Mouse (Mus musculus) cerebellum, adult 8-10 months (tissue): Measurements from ENCODE around the gene Trmt1l.

Experiments
- DNase-seq: peaks from one replicate; pipeline ENCODE4 v3.0.0; 2022

Gene Trmt1l

DNA sequence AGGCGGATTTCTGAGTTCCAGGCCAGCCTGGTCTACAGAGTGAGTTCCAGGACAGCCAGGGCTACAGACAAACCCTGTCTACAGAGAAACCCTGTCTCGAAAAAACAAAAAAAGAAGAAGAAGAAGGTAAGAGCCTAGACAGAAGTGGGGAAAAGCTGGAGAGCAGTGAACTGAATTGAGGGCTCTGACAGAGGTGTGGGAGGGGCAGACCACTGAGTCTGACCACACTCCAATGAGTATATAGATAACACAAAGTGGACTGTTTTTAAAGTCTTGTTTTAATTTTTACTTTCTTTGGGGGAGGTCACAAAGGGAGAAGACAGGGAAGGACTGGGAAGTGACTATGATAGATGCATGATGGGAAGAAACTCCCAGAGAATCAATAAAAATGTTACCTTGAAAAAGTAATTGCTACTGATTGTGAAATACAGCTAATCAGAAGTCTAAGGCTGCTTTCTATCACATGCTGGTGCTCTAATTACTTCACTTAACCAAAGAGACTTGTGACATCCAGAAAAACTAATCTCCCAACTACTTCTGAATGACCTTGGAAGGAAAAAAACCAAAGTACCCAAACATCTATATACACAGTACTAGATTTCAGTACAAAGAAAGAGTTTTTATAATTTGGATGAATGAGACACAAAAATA is 67.4 kb downstream of the Trmt1l start:
- DNase-seq, result no peak

DNA sequence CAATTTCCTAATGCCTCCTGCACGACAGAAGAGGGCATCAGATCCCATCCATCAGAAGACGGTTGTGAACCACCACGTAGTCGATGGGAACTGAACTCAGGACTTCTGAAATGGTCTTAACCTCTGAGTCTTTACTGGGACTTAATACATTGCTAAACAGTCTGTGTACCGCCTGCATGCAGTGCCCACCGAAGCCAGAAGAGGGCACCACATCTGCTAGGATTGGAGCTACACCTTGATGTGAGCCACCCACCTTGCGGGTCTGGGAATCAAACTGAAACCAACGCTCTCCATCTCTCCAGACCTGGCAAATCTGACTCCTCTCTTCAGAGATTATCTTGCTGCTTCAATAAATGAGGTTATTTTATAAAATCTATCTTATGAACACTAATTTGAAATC is 68.7 kb downstream of the Trmt1l start:
- no peak for DNase-seq

DNA sequence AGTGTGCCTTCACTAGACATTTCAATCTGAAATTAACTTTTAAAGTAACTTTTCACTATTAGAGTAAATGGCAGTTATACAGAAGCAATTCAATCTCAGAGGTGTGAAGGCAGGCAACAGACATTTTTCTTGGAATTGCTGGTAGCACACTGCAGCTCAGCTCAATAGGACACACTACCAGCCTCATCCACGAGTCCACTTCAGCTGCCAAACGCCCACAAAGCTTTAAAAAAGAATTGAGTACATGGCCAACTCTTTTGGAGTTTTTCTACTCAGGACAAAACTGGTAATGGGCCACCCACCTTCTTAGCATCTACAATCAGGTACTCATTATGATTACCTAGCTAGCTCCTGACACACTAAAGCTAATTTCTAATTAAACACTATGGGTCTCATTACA is 69.6 kb downstream of the Trmt1l start:
- no peak for DNase-seq

DNA sequence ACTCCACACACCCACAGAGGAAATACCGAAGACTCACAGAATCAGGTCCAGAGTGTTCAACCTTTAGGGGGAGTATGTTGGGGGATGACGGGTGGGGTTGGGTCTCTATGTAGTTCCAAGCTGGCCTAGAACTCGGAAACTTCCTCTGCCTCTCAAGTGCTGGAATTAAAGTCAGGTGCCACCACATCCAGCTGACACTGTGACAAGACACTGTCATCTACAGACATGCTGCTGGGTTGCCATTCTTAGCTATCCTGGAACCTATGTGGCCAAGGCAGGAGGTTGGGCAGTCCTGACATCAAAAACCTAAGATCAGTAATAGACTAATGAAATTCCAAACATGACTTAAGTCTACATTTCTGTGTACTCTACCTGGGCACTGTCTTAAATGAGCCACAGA is 70.0 kb downstream of the Trmt1l start:
- no peak for DNase-seq

DNA sequence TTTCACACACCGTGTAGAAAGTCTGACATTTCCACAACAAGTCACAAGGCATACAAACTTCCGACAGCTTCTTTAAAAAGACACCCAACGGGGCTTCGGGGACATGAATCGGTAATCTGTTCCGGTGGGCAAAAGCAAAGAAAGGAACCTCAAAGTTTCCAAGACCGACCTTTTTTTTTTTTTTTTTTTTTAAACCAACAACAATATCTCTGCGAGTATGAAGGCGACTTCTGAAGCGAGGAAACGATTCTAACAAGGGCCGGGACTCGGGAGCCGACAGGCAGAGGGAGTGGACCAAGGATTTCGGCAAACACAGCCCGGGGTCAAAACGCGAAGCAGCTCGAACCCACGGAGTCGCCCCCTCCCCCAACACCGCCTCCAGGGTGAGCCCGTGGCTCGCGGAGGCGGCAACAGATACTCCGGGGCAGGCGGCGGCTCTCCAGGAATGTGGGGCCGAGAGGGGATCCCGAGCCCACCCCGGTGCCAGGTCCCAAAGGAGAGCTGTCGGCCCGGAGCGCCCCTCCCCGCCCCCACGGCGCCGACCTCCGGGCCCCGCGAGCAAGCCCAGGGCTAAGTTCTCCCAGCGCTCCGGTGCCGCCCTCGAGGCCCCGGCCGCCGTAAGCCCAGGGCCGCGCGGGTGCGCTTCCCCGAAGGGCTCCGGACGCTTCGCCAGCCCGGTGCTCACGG is 71.6 kb downstream of the Trmt1l start:
- DNase-seq, result peak; percentile 35

DNA sequence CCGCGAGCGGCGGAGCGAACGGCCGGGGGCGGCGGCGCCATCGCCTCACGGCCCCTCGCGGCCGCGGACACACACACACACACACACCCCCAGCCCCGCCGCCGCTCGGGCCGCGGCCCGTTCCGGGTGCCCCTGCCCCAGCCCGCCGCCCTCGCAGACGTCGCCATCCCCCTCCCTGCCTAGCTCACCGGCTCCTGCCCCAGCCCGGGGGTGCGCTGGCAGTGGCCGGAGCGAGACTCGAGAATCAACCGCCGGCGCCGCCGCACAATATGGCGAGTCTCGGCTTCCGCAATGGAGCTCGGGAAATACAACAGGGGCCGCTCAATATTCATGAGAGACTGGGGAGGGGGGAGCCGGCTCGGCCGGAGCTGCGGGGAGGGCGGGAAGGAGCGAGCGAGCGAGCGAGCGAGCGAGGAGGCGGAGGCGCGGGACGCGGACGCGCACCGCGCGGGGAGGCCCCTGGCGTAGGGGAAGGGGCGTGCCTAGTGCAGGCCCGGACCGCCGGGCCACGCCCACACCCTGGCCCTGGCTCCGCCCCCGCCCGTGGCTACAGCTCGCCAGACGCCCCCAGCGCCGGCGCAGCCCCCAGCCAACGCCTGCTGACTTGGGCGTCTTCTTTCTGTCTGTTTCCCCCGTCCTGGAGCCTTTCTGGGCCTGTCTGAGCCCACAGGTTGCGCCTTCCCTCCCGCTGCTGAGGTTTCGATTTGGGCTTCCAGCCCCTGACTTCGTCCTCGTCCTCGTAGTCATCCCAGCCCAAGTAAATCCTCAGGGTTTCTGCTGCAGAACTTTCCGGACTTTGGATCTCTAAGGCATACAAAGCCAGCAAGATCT is 72.4 kb downstream of the Trmt1l start, which contains the start of gene Rnf2:
Gene Rnf2, minus strand, starts transcription at position 425 of the 831 bp plus-strand sequence.
- DNase-seq, result peak; percentile 85
